Mouse (Mus musculus) kidney, embryonic 14.5 days (tissue): Measurements from ENCODE around the gene Tatdn3. TPM values are rescaled to one million over a fixed set of nuclear protein-coding genes. Genes with fewer than 3 reads are reported as not detected.

ENCODE experiments used
- ATAC-seq: fragments of 200-750 bp; cut with Nextera tagmentation; 2 replicates; pipeline ENCODE4 v1.8.0; 2017; ENCODE audit warnings: moderate number of reproducible peaks, mild to moderate bottlenecking, moderate TSS enrichment, moderate library complexity; ENCODE audit not compliant: low FRiP score, low TSS enrichment
- H3K27ac ChIP-seq: fragments of 300-500 bp; sonication (generic); 2 replicates; pipeline ENCODE4 v1.5.1; 2014; ENCODE audit warnings: low read depth, mild to moderate bottlenecking, low read length, moderate library complexity, mixed read lengths
- H3K27me3 ChIP-seq: fragments of 300-500 bp; sonication (generic); 2 replicates; pipeline ENCODE4 v1.6.1; 2014; ENCODE audit warnings: mild to moderate bottlenecking, low read length; ENCODE audit not compliant: control insufficient read depth, insufficient read depth
- H3K36me3 ChIP-seq: fragments of 300-500 bp; sonication (generic); 2 replicates; pipeline ENCODE4 v1.6.1; 2014; ENCODE audit warnings: low read length, mixed read lengths; ENCODE audit not compliant: control insufficient read depth, insufficient read depth
- H3K4me1 ChIP-seq: fragments of 300-500 bp; sonication (generic); 2 replicates; pipeline ENCODE4 v1.6.1; 2014; ENCODE audit warnings: low read length, mixed read lengths; ENCODE audit not compliant: control insufficient read depth, insufficient read depth
- H3K4me2 ChIP-seq: fragments of 300-500 bp; sonication (generic); replicated peaks from 2 replicates; pipeline ENCODE4 v1.6.1; 2014; ENCODE audit warnings: low read depth, mild to moderate bottlenecking, low read length
- H3K4me3 ChIP-seq: fragments of 300-500 bp; sonication (generic); 2 replicates; pipeline ENCODE4 v1.5.1; 2014; ENCODE audit warnings: mild to moderate bottlenecking, low read length
- H3K9ac ChIP-seq: fragments of 300-500 bp; sonication (generic); 2 replicates; pipeline ENCODE4 v1.6.1; 2014; ENCODE audit warnings: low read depth, mild to moderate bottlenecking, low read length, moderate library complexity
- H3K9me3 ChIP-seq: fragments of 300-500 bp; sonication (generic); 2 replicates; pipeline ENCODE4 v1.6.1; 2016; ENCODE audit warnings: low read length; ENCODE audit not compliant: control insufficient read depth
- WGBS: fragments of 180-500 bp; shearing (Covaris S2); extraction: QIAGEN DNeasy Blood & Tissue Kit; methylation state at CpG from one replicate; pipeline ENCODE4 v1.1.7; 2014; 5-methylcytosine and 5-hydroxymethylcytosine counted together
- polyA plus RNA-seq: library from polyadenylated mRNA; unstranded; fragments of >200 nt; fragmentation: Nextera tagmentation; extraction: Ambion mirVana; gene quantifications from 2 replicates; pipeline ENCODE4 v1.2.1, GENCODE M21; 2014

Gene Tatdn3
- polyA plus RNA-seq, 1 experiment from 2014 or later: 12.6 TPM

DNA sequence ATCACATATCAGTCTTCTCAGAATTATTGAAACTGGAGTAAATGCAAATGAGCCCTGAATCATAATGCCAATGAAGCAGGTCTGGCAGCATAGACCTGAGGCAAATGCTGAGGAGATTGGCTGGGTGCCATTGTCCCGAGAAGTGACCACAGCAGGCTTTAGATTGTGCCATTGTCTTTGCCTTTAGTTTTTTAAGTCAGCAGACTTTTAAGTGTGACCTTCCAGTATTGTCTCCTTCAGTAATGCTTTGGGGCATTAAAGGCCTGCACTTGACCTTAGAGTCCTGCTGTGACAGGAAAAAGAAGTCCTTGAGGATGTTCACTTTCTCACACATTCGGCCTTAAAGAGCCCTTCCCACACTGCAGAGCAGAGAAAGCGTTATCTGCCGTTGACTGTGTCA lies 7.5 kb upstream of the Tatdn3 start:
- 92% methylated on average over 4 of the region's 4 CpGs for WGBS
- H3K9ac ChIP-seq: no peak overlapping the region
- no peak overlapping the region for H3K4me2 ChIP-seq
- no peak for ATAC-seq
- no peaks in the 10 kb centered on the region for H3K27me3 ChIP-seq
- H3K36me3 ChIP-seq: peaks cover 83% of the 10 kb centered on the region
- H3K9me3 ChIP-seq: no peaks in the 10 kb centered on the region
- H3K4me1 ChIP-seq: 0 out of 2 replicates have a peak, but pooled peaks cover 4% of the 10 kb centered on the region
- H3K4me3 ChIP-seq: no peak overlapping the region
- no peak overlapping the region for H3K27ac ChIP-seq

DNA sequence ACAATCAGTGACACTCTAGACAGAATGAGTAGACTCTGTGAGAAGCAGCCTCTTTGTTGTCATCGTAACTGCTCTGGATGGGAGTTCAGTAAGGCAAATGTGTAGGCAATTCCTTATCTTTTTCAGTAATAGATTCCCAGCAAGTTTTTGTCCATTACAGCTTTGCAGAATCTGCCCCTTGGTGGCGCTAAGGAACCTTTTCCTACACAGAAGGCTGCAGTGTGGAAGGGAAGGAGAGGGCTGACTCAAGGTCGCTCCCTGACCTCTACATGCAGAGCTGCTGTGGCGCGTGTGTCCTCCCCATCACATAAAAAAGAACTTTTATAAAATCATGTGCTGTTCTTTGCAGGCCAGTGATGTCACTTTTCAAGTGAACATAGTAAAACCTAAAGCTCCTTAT lies 5.6 kb upstream of the Tatdn3 start:
- Histone ChIP-seq H3K4me3 (no peak overlapping the region), H3K36me3 (peaks cover 76% of the 10 kb centered on the region), H3K27me3 (no peaks in the 10 kb centered on the region), H3K4me1 (peaks cover 11% of the 10 kb centered on the region), H3K4me2 (no peak overlapping the region), H3K27ac (no peak overlapping the region), H3K9me3 (no peaks in the 10 kb centered on the region), H3K9ac (no peak overlapping the region)
- WGBS: 83% methylated on average over 5 of the region's 5 CpGs
- no peak for ATAC-seq

DNA sequence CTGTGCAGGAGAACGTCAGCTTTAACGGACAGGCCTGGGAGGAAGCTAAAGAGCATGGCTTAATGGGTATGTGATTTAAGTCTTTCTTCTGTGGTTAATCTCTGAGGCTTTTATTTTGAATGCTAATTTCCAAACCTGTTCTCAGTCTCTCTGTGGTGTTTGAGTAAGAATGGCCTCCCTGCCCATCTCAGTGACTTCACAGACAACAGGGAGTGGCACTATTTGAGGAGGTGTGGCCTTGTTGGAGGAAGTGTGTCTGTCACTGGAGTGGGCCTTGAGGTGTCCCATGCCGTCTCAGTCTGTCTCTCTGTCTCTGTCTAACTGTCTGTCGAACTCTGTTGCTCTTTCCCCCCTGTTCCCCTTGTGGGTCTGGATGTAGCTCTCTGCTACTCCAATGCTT lies 2.5 kb upstream of the Tatdn3 start:
- no peak overlapping the region for H3K4me2 ChIP-seq
- no peak overlapping the region for H3K9ac ChIP-seq
- H3K36me3 ChIP-seq: peaks cover 47% of the 10 kb centered on the region
- H3K27ac ChIP-seq: no peak overlapping the region
- H3K27me3 ChIP-seq: no peaks in the 10 kb centered on the region
- H3K9me3 ChIP-seq: no peaks in the 10 kb centered on the region
- no peak for ATAC-seq
- H3K4me3 ChIP-seq: no peak overlapping the region
- H3K4me1 ChIP-seq: peaks cover 8% of the 10 kb centered on the region
- 82% methylated on average over 4 of the region's 4 CpGs for WGBS

DNA sequence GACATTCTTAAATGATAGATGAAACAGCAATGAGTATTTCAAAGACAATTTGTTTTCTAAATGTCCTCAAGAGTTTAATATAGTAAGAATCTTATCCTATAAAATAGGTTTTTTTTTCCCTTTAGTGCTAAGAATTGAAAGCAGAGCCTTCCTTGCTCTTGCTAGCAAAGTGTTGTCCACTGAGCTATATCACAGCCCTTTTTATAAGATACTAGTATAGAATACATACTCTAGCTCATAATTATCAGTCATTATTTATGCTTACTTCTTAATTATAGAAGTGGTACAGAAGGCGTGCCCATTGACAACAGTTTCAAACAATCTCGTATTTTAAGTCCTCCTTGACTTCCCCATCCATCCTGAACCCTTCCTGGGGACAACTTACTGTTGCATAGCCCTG lies 1.8 kb upstream of the Tatdn3 start:
- Histone ChIP-seq H3K9ac (no peak overlapping the region), H3K27me3 (no peaks in the 10 kb centered on the region), H3K4me1 (peaks cover 8% of the 10 kb centered on the region), H3K9me3 (no peaks in the 10 kb centered on the region), H3K4me2 (no peak overlapping the region), H3K36me3 (peaks cover 40% of the 10 kb centered on the region), H3K4me3 (no peak overlapping the region), H3K27ac (no peak overlapping the region)
- 91% methylated on average over 2 of the region's 2 CpGs for WGBS
- ATAC-seq: no peak

DNA sequence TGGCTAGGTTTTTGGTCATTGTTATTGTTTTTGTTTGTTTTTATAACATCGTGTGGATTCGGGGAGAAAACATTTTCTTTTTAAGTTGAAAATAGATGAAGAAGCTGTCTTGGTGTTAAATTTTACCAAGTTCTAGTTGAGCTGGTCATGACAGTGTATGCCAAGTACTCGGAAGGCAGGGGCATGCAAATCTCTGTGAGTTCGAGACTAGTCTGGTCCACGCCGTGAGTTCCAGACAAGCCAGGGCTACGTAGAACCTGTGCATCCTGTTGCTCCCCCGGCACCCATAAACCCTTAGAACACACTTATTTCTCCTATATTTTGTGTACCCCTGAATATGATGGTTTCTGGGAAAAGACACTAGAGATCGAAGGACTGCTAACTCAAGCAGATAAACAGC lies 968 bp upstream of the Tatdn3 start:
- 65% methylated on average over 9 of the region's 9 CpGs for WGBS
- Histone ChIP-seq H3K27me3 (no peaks in the 10 kb centered on the region), H3K4me3 (peak overlapping the region; percentile 93), H3K9ac (peak overlapping the region; percentile 89), H3K9me3 (no peaks in the 10 kb centered on the region), H3K4me2 (peak overlapping the region; percentile 65), H3K4me1 (peaks cover 8% of the 10 kb centered on the region), H3K27ac (no peak overlapping the region), H3K36me3 (peaks cover 32% of the 10 kb centered on the region)
- ATAC-seq: no peak

DNA sequence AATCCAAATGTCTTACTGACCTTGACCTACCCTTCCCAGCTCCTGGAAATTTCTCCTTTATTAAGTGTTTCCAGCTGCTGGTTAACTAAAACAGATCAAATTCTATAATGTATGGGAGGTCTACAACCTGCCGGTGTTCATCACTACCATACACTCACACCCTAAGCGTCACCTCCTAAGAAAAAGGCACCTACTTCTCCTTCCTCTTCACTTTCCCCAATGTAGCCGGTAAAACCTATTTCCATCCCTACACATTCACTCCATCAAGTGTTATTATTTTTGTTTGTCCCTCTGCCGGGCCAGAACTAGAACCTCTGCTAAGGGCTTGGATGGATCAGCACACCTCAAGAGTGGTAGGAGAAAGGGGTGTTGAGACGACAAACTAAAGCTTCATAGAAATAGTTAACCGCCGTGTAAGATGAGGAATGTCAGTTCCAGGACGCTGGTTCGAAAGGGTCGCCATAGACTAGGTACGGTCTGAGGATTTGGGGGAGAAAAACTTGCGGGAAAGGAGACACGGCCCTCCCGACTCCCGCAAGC lies 421 bp downstream of the Tatdn3 start:
- peaks cover 20% of the 10 kb centered on the region for H3K36me3 ChIP-seq
- no peak overlapping the region; the same call in 1 of the 2 replicates for H3K27ac ChIP-seq
- peak overlapping the region; percentile 87 for H3K4me2 ChIP-seq
- H3K4me3 ChIP-seq: peak overlapping the region; percentile 93
- H3K9ac ChIP-seq: peak overlapping the region; percentile 89
- H3K9me3 ChIP-seq: no peaks in the 10 kb centered on the region
- H3K27me3 ChIP-seq: no peaks in the 10 kb centered on the region
- peaks cover 8% of the 10 kb centered on the region for H3K4me1 ChIP-seq
- WGBS: 5% methylated on average over 15 of the region's 15 CpGs
- peak; percentile 17 for ATAC-seq

DNA sequence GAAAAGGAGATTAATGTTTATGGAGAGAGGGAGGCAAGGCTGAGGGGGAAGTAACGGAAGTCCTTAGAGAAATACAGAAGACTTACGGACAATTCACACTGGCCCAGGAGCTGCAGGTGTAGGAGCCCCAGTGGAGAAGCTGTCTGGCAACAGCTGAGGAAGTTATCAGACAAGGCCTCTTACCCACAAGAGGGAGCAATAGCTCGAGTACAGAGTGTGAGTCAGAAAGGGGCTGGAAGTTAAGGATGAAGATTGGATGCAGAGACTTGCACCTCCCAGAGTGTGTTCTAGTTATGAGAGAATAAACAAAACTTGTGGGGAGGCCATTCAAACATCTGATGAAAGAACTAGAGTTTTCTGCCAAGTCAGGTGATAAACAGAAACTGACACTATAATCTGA lies 5.3 kb downstream of the Tatdn3 start:
- Histone ChIP-seq H3K27ac (no peak overlapping the region), H3K9me3 (no peaks in the 10 kb centered on the region), H3K36me3 (no peaks in the 10 kb centered on the region), H3K9ac (no peak overlapping the region), H3K4me1 (no peaks in the 10 kb centered on the region), H3K27me3 (no peaks in the 10 kb centered on the region), H3K4me2 (no peak overlapping the region), H3K4me3 (no peak overlapping the region)
- no peak for ATAC-seq
- 65% methylated on average over 3 of the region's 3 CpGs for WGBS

DNA sequence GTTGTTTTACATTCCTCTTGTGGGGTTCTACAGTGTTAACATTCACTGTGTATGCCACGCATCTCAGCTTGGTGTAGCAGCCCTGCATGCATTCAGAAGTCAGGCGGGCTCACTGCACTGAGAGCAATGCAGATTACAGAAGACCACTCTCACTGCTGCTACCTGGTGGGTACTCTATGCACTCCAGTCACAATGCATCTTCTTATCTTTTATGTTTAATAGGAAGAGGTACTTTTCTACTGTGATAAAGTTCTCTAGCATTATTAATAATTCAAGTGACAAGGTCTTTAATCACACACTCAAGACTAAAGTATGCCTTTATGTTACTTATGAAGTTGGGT lies 7.2 kb downstream of the Tatdn3 start:
- H3K9ac ChIP-seq: no peak overlapping the region
- no peaks in the 10 kb centered on the region for H3K9me3 ChIP-seq
- H3K27ac ChIP-seq: no peak overlapping the region
- H3K4me1 ChIP-seq: no peaks in the 10 kb centered on the region
- WGBS: 75% methylated on average over 2 of the region's 2 CpGs
- no peaks in the 10 kb centered on the region for H3K36me3 ChIP-seq
- no peak overlapping the region for H3K4me3 ChIP-seq
- no peak overlapping the region for H3K4me2 ChIP-seq
- H3K27me3 ChIP-seq: no peaks in the 10 kb centered on the region
- ATAC-seq: no peak

DNA sequence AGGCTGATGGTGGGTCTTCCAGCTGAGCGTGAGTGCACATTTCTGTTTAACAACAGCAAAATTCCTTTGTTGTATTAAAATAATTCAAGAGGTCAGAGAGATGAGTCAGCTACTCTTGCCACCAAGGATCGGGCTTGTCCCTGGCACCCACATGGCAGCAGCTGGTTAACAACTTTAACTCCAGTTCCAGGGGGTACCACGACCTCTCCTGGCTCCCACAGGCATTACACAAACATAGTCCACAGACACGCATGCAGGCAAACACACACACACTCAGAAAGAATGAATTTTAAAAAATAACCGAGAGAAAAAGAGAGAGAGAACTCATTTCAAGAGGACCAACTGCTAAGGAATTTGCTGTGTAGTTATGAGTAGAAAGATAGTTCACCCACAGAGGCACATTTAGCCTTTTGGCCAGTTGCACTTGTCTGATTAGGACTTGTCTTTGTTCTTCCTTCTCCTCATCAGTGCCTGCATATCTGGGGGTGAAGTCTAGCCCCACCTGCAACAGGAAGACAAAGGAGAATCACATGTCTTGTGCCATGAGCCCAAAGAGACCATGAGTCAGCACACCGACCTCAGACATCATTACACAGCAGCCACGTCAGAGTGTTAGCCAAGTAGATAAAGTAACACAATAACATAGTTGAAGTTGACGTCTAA lies 7.7 kb downstream of the Tatdn3 start:
- Histone ChIP-seq H3K27ac (no peak overlapping the region), H3K9ac (no peak overlapping the region), H3K9me3 (no peaks in the 10 kb centered on the region), H3K36me3 (no peaks in the 10 kb centered on the region), H3K4me2 (no peak overlapping the region), H3K4me1 (no peaks in the 10 kb centered on the region), H3K4me3 (no peak overlapping the region), H3K27me3 (no peaks in the 10 kb centered on the region)
- ATAC-seq: no peak
- WGBS: 74% methylated on average over 8 of the region's 8 CpGs
